Mouse (Mus musculus) thymus, adult 18-20 months (tissue): ENCODE data around the gene Hpgd.
"Not testable (repeated sequence)": the region's sequence is repeated elsewhere in the genome, so short reads cannot be mapped to it uniquely, and the experiment has no call there.

ENCODE experiments used
- DNase-seq, 2 experiments: peaks; one replicate each; pipeline ENCODE4 v3.0.0; 2022; ENCODE audit warnings: mixed read lengths in 2 of 2

Hpgd gene

DNA sequence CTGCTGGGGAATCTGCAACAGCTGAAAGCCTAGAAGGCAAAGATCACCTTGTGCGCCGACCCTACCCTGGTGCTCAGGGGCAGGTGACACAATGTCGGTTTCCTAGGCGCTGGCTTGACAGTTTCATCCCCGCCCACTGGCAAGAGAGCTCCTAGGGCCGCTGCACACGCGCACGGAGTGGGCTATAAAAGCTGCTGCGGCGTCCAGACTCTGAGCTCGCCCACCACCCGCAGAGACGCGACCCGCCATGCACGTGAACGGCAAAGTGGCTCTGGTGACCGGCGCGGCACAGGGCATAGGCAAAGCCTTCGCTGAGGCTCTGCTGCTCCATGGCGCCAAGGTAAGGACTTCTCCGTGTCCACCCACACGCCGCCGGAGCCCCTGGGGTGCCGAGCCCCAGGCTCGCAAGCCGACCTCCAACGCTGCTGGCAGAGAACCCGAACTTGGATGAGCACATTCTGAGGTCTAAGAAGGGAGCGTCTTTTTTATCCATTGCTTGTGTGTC lies at the start of gene Hpgd:
Gene Hpgd, plus strand, starts transcription at position 213 of the 505 bp plus-strand sequence.
- DNase-seq, result no peak

DNA sequence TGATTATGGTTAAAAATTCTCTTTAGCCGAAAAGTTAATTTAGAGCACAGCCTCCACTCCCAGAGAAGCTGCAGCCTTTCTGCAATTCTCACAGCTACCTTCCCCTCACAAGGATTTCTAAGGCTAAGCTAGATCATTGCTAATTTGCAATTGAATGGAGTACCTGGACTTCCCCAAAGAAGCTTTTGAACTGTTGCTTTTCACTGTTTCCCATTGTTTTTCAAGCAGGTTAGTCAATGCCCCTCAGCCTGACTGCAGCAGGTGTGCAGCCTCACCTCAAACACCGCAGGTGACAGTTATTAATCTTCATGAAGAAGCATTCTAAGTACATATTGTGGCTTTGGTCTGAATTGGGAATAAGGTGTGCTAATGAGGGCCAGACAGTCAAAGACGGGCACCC lies 42.7 kb upstream of the Hpgd start:
- not testable (repeated sequence) for DNase-seq

DNA sequence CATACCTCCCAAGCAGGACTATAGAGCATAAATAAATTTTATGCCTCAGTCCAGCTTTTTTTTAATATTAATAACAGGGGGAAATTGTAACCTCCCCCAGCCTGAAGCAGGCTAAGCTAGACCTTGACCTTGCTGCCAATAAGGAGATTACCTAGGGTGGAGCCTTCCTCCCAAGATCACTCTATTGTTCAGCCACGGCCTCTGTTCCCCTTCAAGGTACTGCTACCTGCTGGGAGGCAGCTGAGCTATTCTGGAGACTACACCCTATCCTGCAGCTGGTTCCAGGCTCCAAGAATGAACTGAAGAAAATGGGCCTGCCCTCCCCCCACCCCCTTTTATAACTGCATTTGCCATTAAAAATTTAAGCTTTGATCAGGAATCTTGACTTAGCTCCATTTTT lies 42.1 kb upstream of the Hpgd start:
- DNase-seq, result no peak

DNA sequence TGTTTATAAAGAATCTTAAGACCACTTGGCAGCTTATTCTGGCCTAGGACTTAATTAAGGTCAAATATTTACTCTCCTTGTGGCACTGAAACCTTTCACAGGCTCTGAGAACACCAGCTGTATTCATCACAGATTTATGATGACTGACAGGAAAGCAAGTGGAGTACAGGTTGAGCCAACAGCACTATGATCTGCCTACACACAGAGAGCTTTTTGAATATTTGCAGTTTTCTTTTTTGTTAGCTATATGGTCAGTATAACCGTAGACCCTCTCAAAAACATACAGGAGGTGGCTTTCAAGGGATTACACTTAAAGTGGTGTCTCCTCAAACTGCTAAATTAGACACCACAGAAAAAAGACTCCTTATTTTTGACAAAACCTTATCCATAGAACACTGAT lies 33.2 kb upstream of the Hpgd start:
- no peak for DNase-seq

DNA sequence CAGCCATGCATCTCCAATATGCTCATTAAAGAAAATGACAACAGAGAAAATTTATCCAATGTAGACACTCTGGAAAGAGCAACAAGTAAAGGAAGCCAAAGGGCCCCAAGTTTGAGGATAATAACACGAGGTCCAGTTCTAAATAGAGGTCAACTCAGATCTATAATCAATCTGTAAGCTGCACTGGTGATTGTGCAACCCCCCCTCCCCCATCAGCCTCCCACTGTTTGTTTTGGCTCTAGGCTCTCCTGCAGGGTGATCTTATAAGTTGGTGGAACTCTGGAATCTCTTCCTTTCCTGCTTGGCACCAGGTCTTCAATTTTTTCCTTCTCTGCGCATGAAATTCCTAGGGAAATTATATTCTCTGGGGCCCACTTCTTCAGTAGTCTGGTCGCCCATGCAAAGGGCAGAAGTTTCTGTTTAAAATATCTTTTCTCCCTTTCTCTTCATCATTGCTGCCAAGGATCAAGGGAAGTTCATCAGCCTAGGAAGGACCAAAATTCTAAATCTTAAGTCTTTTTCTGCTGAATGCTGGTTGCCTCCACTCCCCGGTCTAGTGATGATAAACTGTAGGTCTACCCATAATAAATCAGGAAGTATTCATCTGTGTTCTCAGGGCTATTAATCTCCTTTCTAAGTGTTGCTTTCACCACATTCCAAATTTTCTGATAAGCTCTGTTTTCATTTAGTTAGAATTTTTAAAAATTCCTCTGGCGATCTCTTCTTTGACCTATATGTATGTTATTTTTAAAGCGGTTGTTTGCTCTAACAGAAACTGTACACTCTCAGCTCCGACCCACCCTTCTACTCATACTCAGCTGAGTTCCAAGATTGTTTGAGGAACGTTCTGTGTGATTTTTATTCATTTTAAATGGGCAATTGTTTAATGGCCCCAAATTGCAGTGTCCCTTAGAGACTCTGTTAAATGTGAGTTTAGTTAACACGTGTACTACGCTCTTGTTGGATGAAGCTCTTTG lies 24.4 kb upstream of the Hpgd start:
- DNase-seq, result no peak

DNA sequence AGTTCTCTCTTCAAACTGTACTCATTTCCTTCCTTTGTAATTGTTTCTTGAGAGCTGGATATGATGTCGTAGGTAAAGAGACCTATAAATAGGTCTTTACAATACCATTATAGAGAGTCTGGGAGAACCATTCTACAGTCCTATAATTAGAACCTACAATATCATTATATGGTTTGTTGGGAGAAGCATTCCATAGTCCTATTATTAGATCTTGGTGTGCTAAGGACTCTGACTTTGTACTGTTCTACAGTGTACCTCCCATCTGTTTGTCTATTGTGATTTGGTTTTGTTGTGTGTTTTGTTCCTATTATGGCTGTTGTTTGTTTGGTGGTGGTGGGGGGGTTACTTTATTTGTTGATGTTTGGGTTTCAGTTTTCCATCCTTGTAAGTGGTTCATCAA lies 21.5 kb upstream of the Hpgd start:
- DNase-seq, result no peak

DNA sequence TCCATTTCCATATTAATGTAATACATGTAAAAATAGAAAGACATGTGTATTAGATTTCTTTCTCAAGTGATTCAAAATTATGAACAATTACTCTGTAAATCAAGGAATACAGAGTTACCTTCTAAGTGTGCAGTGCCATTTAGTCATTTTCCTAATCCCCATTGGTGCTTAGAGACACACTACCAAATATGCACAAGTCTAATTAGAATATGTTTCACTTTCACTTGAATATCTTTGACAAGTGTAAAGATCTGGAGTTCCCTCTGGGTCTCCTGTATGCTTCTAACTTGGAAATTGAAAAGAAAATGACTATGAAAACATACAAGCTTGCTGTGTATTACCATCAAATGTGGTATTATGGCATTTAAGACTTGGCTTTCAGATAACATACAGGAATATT lies 19.1 kb upstream of the Hpgd start:
- no peak for DNase-seq

DNA sequence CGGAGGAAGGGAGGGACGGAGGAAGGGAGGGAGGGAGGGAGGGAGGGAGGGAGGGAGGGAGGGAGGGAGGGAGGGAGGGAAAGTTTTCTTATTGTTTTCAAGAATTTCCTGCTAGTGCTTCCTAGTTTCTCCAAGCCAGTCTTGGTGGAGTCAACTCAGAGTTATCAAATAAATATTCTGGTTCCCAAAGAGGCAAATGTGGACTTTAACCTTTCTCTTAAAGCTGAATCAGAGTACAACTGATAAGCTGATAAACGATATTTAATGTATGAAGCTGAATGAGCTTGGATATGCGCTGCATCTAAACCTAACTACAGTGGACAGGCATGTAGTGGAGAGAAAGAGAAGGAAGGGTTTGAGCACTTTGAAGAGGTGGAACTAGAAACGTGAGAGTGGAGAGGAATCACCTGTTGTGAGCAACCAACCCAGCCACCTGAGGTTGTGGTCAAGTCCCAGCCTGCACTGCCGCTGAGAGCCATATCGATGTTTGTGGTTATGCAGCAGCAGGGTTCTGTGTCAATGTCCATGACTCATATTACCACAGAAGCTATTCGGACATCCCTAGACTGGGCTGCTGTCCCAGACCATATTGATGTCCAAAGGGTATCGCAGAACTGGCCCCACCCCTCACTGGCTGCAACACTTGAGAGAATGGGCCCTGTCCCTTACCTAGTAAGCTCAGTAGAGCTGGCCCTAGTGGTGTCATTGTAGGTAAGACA lies 16.4 kb upstream of the Hpgd start:
- DNase-seq, result no peak

DNA sequence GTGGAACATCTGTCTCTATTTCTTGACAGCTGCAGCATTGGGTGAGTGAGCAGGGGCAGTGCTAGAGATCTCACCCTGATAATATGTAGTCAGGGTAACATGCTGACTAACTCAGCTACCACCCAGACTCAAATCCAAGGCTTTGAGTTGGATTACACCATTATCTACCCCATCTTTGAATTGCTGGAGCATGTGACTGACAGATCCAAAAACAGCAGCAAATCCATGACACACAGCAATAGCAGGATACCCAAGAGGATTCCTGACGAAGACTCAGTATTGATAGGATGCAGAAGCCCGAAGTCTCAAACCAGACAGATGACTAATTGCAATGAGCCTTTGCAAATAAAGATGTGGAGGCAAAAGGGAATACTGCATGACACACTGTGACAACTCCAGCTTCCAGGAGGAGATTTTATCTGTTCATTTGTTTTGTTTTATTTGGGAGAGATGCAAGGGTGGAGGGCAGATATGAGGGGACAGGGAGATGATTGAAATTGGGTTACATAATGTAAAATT lies 15.8 kb upstream of the Hpgd start:
- DNase-seq, result no peak

DNA sequence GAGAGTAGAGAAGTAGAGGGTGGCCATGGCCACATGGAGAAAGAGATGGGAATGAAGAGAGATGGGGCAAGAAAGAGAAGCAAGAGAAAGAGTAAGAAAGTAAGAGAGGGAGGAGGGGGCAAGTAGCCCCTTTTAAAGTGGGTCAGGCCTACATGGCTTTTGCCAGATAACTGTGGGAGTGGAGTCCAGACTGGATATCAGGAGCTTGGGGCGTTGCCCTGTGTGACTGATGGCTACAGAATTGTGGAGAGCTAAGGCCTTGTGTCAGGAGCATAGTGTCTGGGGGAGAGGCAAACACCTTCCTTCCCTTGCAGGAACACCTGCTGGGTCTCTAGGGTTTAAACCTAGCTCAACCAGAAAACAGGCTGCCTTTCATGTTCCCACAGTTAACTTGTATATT lies 10.4 kb upstream of the Hpgd start:
- DNase-seq, result no peak

DNA sequence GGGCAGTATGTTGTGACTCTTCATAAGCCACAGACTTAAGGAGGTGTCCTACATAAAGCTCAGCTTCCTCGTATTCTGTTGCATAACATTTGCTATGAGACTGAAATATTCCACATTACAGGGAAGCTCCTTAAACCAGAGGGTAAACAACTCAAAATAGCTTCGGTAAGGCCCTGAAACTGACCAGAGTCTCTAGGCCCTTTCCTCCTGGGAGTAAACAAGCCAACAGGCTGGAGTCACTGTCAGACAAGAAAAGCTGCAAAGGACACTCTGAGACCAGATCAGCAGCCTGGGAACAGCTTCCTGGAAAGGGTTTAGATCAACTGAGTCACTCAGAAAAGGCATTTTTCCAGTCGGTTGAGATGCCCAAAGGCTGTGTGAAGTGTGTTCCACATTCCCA lies 9.4 kb upstream of the Hpgd start:
- no peak for DNase-seq

DNA sequence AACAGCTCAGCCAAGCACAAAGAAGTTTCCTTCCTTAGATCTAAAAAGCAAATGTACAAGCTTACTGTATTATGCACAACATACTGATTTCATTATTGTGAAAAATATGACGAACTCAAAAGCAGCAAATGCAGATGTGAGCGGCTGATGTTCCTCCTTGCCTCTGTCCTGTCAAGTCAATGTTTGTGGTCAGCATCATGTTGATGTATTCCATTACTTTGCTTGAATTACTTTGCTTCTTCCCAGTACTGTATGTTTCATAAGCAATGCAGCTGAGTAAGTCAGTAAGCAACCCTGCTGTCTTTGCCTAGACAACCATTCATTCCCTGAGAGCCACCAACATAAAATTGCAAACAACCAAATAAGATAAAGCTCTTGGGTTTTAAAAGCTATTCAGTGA lies 7.7 kb upstream of the Hpgd start:
- no peak for DNase-seq

DNA sequence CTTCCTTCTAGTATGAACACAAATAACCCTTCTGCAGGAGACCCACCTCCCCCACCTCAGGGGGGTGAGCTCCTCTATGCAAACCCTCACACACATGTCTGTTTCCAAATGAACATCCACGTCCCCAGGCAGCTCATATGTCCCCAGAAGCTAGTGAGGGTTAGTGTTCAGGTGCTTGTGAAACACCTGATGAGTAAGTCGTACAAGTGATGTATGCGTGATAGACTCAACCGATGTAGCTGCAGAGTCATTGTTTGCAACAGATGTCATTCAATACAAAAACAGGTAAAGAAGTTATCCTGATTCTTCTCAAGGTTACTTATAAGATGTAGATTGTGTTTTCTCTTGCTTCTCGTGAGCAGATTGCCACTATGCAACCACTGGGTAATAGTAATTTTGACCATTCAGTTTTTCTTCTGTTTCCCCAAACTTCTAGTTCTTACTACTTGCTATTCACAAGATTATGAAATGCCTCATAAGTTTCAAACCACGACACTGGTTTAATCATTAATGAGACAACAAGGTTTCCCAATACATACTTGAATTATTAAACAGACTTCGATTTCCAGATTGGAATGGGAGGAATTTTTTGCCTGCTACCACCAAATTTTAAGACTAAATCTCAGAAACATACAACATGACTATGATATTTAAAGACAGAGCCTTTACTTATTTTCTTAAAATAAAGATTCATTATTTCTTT lies 6.9 kb upstream of the Hpgd start:
- no peak for DNase-seq

DNA sequence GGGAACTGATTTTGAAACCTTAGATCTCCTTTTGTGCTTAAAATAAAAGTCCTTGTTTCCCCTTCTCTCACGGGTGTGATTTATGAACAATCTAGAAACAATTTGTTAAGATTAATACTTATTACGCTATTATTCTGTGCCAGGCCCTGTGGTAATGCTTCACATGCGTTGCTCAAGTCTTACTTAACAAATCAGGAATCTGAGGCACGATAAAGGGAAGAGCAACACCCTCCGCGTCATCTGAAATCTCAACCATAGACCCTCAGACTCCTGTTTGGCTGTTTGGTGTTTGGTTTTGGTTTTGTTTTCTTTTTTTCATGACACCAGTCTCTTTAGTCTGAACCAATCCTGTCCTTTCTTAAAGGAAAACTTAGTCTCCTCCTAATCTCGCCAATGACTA lies 2.1 kb upstream of the Hpgd start:
- DNase-seq, result no peak

DNA sequence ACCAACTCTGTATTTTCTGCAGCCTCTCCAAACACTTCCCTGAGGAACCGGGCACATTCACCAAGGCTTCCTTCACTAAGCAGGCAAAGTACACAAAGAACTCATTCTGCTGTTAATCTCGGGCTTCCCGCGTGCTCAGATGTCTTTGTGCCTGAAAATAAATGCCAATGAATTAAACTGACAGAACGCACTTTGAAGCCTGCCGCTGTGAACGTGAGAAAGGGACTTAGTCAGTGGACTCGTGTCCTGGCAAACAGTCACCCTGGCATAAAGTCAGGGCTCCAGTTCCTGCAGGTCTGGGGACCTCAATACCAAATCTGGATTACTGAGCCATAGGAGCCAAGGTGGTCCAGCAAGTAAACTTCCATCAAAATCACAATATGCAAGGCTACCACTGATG lies 905 bp upstream of the Hpgd start:
- DNase-seq, result no peak

DNA sequence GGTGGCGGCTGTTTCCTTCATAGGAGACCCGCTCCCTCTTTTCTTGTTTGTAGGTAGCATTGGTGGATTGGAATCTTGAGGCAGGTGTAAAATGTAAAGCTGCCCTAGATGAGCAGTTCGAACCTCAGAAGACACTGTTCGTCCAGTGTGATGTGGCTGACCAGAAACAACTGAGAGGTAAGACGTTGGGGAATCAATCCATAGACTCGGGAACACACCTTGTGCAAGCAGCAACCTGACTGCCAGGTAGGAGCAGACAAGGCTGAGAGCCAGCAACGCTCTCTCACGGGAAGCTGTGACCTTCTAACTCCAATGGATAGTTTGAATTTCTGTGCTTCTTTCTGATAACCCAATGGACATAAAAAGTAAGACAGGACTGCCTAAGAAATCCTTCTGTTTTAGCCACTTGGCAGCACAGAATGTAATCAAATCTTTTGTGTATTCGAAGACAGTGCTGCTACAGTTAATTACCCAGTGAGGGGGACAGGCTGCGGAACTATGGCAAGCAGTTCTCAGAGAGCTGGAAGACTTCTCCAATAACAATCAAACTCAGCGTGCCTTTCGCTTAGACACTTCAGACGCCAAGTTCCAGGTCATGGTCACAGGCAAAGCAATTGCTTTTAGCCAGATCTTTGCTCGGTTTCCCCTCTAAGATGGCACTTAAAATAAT lies 636 bp downstream of the Hpgd start:
- DNase-seq, result no peak

DNA sequence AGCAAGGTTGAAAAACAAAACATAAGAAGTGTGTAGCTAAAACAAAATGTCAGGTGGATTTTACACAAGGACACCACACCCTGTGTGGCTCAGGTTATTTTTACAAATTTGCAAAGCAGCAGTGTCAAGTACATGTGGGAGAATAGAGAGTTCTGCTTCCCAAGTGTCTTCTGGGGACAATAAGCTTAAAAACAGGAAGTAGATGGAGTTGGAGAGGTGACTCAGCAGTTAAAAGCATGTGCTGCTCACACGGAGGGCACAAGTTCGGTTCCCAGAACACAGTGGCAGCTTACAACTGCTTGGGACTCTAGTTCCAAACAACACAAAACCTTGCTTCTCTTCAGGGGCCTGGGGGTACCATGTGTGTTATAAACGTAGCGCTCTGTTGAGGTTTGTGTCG lies 5.0 kb downstream of the Hpgd start:
- DNase-seq, result no peak

DNA sequence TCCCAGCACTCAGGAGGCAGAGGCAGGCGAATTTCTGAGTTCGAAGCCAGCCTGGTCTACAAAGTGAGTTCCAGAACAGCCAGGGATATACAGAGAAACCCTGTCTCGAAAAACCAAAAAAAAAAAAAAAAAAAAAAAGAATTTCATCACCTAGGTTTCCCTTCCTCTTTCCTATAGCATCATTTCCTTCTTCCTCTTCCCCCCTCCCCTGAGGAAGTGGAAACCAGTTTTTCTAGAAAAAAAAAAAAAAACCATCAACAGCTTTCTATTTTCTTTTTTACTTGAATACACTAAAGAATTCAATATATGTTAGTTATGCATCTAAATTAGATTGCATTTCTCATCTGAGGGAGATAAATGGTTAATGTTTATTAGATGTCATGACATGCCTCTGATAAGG lies 6.9 kb downstream of the Hpgd start:
- DNase-seq, result not testable (repeated sequence)

DNA sequence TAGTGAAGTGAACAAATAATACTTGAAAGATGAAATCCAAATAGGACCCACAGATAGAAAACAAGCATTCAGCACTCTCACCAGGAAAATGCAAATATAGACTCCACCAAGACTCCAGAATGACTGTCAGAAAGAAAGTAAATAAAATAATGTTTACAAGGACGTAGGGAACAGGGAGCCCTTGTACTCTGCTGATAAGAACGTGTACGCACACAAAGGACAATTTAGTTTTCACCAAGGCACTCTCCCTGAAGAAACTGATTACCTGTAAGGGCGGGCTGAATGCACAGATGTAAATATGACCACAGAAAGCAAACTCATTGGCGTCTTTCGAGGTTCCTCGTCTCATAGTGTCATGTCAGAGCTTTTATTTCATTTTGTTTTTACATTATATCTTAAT lies 10.2 kb downstream of the Hpgd start:
- no peak for DNase-seq

DNA sequence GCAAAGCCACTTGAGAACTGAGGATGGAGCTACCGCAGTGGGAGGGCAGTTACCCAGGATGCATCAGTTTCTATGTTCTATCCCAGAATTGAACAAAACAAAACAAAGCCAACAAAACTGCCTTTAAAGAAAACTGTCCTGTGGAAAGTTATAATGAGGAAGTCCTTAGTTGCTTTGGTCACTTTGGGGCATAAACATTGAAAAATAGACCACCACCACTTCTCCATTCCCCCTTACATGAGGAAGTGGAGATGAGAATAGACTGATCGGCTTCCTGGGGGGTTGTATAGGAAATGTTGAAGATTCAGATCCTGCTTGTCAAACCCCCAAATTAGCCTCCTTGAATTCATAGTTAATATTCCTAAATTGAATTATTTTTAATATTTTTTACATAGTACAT lies 19.2 kb downstream of the Hpgd start:
- no peak for DNase-seq

DNA sequence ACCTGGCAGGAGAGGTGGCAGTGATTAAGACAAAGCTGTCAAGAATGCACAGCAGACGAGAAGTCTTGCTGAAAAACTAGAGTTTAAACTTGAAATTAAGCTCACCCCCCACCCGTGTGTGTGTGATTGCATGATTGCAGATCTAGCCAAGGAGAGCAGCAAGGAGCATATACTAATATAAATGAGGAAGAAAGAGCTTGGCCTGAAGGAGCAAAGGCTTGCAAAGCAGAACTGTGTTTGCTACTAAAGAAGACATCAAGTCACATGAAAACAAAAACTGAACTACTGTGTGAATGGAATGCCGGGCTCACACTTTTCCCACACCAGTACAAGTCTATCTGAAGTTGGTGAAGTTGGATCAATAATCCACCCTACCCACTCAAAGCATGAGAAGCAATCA lies 20.8 kb downstream of the Hpgd start:
- DNase-seq, result no peak

DNA sequence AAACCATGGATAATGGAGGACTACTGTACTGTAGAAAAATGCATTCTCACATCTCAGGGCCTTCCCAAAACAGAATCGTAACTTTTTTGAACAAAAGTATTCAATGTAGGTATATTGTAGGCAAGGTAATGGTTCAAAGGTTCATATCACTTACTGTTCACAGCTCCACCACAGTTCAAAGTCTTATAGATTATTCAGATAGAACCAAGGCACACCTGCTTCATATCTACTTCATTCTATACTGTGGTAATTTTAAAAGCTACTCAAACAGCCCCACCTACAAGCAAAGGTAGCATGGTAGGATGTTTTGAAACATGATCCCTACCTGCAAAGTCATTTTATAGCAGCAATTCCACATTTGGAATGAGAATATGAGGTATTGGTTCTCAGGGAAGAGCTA lies 28.9 kb downstream of the Hpgd start:
- DNase-seq, result no peak

DNA sequence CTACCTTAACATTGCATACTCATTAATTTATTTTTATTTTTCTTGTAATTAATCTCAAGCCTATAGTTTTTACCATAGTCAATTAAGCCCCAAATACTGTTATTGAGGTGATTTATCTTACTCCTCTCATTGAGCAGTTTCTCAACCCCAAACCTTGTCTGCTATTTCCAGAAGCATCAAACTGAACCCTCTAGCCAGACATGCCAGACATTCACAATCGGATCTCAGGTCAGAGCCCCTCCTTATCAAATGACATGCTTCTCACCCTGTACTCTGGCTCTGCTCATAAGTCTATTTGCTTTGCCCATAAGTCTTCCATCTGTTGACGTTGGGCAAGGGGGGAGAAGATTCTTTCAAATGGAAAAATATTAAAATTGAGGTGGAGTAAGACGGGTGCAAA lies 33.3 kb downstream of the Hpgd start:
- no peak for DNase-seq
